Mouse (Mus musculus) spleen, postnatal 0 days (tissue): Measurements from ENCODE around the gene Acot7. TPM values are rescaled to one million over a fixed set of nuclear protein-coding genes. Genes with fewer than 3 reads are reported as not detected.

Experiments
- polyA plus RNA-seq: library from polyadenylated mRNA; unstranded; fragments of >200 nt; fragmentation: Nextera tagmentation; extraction: Ambion mirVana; gene quantifications from 2 replicates; pipeline ENCODE4 v1.2.1, GENCODE M21; 2015

Acot7 gene
- polyA plus RNA-seq = 22.8 and 28.6 TPM in 2 replicates

DNA sequence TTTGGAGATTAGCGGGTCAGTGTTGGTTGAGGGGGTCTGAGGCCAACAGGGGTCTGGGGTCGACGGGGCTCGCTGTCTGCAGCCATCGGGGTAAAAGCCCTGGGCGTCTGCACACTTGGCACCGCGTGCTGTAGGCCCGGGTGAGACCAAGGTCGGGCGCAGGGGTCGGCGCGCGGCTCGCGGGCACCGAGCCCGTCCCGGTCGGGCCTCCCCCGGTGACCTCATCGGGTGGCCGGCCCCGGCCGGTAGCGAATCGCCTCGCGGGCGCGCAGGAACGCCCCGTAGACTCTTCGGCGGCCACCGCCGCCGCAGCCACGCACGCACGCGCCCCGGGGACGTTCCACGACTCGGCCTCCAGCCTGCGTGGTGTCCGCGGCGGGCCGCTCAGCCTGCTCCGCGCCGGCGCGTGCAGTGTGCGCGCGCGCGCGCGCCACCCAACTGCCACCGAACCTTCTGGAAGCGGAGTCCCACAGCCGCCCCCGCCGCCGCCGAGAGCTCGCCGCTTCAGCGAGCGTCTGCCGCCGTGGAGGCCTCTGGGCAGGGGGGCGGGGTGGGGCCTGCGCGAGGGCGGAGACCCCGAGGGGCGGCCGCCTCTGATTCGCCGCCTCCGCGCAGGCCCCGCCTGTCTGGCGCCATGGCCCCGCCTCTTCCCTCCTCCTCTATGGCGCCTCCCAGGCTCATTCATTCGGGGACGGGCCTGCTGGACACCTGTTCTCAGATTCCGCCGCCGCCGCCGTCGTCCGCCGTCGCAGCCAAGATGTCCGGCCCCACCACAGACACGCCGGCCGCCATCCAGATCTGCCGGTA, at the start of gene Acot7:
Gene Acot7, plus strand, starts transcription at position 598 of the 807 bp plus-strand sequence.

GRCm38 (mm10) chr4:152151966-152152544, 25.9 kb upstream of the Acot7 start, which contains the start of gene Espn:
Gene Espn, minus strand, starts transcription at chr4:152152371.

DNA sequence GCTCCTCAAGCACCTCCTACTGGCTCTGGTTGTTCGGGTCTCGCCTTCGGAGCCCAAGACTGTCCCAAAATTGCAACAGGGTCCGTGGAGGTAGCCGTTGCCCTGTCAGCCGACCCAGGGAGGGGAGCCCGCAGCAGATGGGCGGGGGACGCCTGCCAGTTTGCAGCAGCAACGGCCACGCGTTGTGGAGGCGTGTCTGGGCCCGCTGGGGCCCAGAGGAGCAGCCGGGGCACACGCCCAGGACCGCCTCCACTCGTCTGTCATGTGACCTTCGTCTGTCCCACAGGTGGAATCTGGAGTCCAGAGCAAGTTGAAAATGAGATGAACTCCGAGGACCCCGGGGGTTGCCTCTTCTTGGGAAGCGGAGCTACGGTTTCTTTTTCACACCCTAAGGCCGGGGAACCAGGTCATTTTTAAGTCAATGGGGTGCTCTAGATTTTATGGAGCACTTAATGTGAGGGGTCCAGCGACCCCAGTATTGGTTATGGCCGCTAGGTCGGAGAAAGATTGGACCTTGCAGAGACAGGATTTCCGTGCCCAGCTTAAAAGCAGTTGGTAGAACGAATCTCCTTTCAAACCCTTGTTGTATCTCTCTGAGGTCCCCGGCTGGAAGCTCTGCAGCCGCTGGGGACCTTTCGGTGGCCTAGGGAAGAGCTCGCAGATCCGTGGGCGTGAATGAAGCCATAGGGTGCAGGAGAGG, 19.2 kb upstream of the Acot7 start, which contains the start of gene Hes2:
Gene Hes2, plus strand, starts transcription at position 283 of the 700 bp plus-strand sequence.

DNA sequence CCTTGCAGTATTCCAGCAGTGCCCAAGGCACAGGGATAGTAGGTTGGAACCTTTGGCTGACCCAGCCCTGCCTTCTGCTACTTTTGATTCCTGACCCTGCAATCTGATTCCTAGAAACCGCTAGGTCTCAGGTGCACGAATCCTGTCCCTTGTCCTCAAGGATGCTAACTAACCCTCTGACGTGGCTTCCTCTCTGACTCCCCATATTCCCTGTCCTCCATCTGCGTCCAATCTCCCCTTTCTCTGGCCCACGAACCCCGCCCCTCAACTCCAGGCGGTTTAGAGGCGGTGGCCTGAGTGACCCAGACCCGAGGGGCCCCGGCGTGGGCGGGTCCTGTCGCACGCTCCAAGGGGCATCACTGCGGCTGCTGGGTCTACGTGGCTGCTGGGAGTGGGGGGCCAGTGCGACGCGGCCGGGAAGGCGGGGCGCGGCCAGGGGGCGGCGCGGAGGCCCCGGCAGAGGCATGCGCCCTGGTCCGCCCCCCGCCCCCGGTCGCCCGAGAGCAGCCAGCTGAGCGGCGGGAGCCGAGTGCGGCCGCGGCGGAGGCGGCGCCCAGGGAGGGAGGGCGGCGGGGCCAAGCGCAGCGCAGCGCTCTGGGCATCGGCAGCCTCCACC, 95.8 kb downstream of the Acot7 start, which contains the start of gene Gpr153:
Gene Gpr153, plus strand, starts transcription at position 612 of the 616 bp plus-strand sequence.

DNA sequence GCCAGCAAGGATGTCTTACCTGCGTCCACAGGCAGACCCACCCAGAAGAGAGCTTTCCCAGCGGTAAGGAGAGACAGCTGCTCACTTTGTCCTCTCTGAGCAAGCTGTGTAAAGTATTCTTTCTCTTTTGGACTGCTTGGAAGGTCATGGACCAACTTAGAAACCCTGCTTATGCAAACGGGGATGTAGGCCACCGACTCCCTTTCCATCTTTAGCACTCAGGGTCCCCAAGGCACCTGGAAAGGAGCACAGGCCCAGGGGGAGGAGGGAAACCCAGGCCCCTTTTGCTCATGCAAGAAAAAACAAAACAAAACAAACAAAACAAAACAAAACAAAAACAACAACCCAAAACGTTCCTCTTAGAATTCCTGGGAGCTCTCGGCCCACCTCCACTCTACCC, 113.6 kb downstream of the Acot7 start, which contains the start of gene Hes3:
Gene Hes3, minus strand, starts transcription at position 101 of the 400 bp plus-strand sequence.

DNA sequence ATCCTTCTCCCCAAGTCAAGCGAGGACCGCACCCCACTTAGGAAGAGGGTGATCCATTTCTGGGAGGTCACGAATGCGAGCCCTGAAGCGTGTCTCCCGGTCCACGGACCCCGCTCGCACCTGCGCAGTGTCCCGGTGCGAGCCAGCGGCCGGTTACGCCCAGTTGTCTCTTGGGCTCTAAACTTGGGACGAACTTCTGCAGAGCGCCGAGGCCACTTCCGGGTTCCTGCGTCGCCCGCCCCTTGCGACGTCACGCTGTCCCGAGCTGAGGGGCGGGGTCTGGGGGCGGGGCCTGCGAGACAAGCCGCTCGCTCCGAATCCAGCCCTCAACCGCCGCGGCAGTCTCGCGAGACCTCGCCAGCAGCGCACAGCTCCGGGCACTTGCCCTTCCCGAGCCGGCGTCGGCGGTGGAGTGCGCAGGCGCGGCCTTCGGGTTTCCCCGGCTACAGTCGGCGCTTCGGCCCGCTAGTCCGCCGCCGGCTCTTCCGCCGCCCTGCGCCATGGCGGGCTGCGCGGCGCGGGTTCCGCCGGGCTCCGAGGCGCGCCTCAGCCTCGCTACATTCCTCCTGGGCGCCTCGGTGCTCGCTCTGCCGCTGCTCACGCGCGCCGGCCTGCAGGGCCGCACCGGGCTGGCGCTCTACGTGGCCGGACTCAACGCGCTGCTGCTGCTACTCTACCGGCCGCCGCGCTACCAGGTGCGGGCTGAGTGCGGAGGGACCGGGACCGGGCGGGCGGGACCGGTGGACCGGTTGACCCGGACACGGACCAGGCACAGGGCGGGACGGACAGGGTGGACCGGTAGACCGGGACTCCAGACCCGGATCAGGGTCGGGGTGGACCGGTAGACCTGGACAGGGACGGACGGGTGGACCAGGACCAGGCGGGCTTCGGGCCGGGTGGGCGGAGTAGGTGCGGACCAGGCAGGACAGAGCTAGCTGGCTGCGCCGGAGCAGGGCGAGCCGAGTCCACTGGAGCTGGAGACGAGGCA, 119.2 kb downstream of the Acot7 start, which contains the start of gene Icmt:
Gene Icmt, plus strand, starts transcription at position 354 of the 988 bp plus-strand sequence.

GRCm38 (mm10) chr4:152318517-152319234, 140.7 kb downstream of the Acot7 start, which contains the start of gene Rnf207:
Gene Rnf207, minus strand, starts transcription at chr4:152318993.

Other genes with a start within 250 kb of the Acot7 start
- 47.9 and 48.4 TPM in 2 replicates for gene Dnajc11, start 244.4 kb upstream of the Acot7 start, polyA plus RNA-seq
- gene Thap3, start 189.1 kb upstream of the Acot7 start, polyA plus RNA-seq = 11.2 and 21.5 TPM in 2 replicates
- gene Phf13, start 181.9 kb upstream of the Acot7 start, polyA plus RNA-seq = 6.5 and 7.6 TPM in 2 replicates
- gene Klhl21, start 169.3 kb upstream of the Acot7 start, polyA plus RNA-seq = 6.8 and 6.9 TPM in 2 replicates
- gene Zbtb48, start 150.5 kb upstream of the Acot7 start, polyA plus RNA-seq = 6.6 and 10.6 TPM in 2 replicates
- 0.11 and 0.13 TPM in 2 replicates for gene Tas1r1, start 139.6 kb upstream of the Acot7 start, polyA plus RNA-seq
- gene Nol9, start 138.8 kb upstream of the Acot7 start, polyA plus RNA-seq = 15.5 and 15.6 TPM in 2 replicates
- gene Plekhg5, start 105.6 kb upstream of the Acot7 start, polyA plus RNA-seq = 5.7 and 7.3 TPM in 2 replicates
- gene Tnfrsf25, start 62.2 kb upstream of the Acot7 start, polyA plus RNA-seq = 0.66 and 1.9 TPM in 2 replicates
- 0.90 and 1.9 TPM in 2 replicates for gene Espn, start 25.8 kb upstream of the Acot7 start, polyA plus RNA-seq
- gene Hes2, start 19.3 kb upstream of the Acot7 start, polyA plus RNA-seq = not detected in 2 replicates
- 4.1 and 5.8 TPM in 2 replicates for gene Gpr153, start 96.1 kb downstream of the Acot7 start, polyA plus RNA-seq
- not detected in 2 replicates for gene Hes3, start 113.5 kb downstream of the Acot7 start, polyA plus RNA-seq
- 8.7 and 9.3 TPM in 2 replicates for gene Icmt, start 119.1 kb downstream of the Acot7 start, polyA plus RNA-seq
- 0.05 and 0.10 TPM in 2 replicates for gene Rnf207, start 140.9 kb downstream of the Acot7 start, polyA plus RNA-seq
- 497 and 537 TPM in 2 replicates for gene Rpl22, start 147.6 kb downstream of the Acot7 start, polyA plus RNA-seq
- gene Chd5, start 160.5 kb downstream of the Acot7 start, polyA plus RNA-seq = 0.04 and 0.05 TPM in 2 replicates